Mouse (Mus musculus): Measurements from ENCODE around the gene Capn5.
A peak's percentile ranks its signal among the peaks of the same experiment; 100 is the strongest.

The Capn5 gene

DNA sequence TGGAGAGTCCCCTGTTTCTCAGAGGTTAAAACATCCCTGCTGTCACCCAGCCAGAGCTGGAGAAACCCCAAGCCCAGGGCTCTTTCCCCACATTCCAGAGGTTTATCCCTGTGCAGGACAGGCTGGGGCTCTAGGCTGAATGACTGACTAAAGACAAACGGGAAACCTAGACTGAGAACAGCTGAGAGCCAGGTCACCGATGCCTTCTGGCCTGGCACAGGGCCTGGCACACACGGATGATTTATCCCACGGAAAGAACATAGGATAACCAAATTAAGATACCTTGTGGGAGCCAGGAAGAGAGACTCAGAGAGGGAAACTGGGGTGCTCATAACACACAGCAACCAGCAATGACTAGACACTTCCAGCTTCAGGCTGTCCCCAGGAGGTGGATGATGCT is 68.3 kb downstream of the Capn5 start:
- DNase-seq (ENCODE audit: low spot score), result no peak

DNA sequence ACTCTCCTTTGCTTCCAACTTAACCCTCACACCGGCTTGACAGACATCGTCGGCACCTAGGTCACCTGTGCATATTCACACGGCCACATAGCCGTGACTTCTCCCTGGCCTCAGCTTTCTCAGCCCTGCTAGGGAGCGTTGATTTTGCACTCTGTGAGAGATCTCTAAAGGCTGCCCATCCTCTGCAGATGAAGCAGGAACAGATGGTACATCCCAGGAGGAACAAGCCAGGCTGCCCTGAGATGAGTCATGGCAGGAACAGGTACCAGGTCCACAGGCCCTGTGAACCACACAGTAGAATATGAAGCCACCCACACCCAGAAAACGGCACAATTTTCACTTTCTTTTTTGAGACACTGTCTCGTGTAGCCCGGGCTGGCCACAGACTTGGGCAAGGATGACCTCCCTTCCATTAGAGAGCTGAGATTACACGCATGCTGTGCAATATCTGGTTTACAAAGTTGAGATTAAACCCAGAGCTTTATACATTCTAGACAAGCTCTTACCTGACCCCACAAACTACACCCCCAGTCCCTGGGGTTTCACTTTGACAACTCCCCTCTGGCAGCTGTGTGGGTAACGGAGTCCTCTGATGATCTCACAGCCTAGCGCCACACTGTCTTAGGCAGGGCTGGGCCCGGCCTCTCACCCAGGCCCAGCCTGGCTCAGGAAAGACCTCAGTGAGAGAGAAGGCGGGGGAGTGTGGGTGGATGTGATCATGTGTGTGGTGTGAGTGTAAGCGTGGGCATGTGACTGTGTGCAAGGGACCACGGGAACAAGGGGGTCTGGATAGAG is 69.2 kb downstream of the Capn5 start:
- no peak for DNase-seq (ENCODE audit: low spot score)

DNA sequence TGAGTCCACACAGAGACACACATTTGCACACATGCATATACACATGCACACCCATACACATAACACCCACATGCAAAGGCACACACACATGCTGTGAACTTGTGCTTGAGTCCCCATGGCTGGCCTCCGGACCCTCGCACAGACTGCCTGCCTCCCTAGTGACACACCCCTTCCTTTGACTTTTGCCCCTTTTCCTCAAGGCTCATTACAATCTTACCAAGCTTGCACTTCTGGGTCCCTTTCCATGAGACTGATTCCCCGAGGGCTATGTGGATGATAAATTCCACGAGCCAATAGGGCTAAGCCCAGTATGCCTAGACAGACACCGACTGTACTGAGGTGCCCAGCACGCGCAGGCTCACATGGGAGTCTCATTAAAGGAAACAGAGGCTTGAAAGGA is 71.8 kb downstream of the Capn5 start:
- DNase-seq (ENCODE audit: low spot score), result no peak

DNA sequence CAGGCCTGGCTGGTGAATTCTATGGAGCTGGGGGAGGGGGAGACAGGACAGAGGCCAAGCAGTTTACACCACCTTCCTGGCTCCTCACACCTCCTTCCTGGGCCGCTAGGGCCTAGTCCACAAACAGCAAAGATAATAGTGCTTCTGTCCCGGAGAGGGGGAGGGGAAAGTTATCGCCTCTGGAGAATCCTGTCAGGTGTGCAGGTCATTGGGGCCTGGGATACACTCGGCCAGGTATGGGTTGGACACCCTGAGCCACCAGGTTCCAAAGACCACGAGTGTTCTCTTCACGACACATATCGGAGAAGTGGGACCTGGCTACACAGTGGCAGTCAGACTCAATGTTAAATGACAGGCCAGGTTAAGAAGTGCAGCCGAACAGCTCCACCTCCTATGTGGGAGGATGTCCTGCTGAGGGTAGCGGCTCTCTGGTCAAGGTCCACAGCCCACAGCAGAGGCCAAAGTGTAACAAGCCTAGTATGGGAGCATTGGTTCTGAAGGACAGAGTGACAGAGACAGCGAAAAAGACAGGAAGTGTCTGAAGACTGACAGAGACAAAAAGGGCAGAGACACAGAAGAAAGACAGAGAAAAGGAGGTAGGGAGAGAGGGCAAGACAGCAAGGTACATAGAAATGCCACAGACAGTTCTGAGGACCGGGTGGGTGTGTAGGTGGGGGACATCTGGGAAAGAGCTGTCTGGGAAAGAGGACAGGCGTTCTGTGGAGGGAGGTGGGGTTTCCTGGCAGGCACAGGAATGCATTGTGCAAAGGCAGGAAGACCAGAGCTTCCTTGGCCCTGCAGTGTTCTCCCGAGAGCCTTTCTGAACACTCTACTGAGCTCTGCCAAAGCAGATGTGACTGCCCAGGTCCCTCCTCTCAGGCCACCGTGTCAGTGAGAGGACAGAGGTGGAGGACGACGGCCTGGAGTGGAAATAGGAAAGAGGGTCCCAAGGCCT is 73.3 kb downstream of the Capn5 start:
- no peak for DNase-seq (ENCODE audit: low spot score)

- no peak for DNase-seq (ENCODE audit: low spot score)
Measured at GRCm38 (mm10) chr7:98103942-98104292, 74.2 kb downstream of the Capn5 start.

- peak; percentile 55 for DNase-seq (ENCODE audit: low spot score)
Measured at GRCm38 (mm10) chr7:98103002-98103941, 74.8 kb downstream of the Capn5 start.

GRCm38 (mm10) chr7:98102488-98102887 is 75.6 kb downstream of the Capn5 start:
- DNase-seq (ENCODE audit: low spot score), result no peak

DNA sequence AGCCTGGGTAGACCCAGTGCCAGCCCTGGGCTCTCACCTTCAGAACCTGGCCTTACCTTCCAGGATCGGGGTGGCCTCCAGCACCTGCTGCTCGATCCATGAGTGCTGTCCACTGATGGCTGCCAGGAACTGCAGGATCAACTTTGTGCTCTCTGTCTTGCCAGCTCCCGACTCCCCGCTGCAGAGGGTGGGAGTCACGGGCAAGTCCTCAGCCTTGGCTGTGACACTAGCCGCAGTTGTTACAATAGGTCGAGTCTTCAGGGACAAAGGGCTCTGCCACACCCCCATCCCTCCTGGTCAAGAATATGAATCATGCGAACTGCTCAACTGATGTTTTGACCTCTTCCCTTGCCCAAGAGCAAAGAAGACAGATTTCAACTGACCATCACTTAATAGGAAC is 80.5 kb downstream of the Capn5 start:
- no peak for DNase-seq (ENCODE audit: low spot score)

DNA sequence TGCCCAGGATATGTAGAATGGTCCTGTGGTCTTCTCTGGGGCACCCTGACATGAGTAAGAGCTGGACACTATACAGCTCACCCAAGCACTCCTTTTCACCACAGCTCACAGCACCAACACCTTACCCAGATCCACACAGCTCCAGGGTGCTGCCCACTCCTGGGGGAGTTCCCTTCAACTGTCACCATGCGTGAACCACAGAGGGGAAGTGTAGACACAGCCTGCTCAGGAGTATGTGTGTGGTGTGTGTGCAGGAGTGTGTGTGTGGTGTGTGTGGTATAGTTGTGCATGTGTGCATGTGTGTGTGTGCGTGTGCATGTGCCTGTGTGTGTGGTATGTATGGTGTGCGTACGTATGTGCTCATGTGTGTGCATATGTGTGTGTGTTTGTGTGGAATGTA is 82.2 kb downstream of the Capn5 start:
- DNase-seq (ENCODE audit: low spot score), result no peak

DNA sequence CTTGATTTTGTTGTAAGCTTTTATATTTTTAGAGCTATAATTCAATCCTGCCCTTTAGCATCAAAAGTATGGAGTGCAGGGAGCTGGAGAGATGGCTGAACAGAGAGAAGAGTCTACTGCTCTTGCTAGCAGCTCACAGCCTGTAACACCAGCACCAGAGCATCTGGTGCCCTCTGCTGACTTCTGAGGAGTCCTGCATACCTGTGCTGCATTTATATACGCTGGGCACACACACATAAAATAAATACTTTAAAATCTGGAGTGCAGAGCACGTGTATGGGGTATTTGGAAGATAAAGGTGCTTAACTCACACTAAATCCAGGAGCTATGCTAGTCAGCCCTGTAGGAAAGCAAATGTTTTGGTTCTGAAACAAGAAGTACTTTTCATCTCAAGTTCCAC is 91.7 kb downstream of the Capn5 start:
- peak; percentile 28 for DNase-seq (ENCODE audit: low spot score)

GRCm38 (mm10) chr7:98085314-98085713 is 92.8 kb downstream of the Capn5 start:
- no peak for DNase-seq (ENCODE audit: low spot score)

- DNase-seq (ENCODE audit: low spot score), result no peak
Measured at GRCm38 (mm10) chr7:98084541-98085293, 93.4 kb downstream of the Capn5 start.

DNA sequence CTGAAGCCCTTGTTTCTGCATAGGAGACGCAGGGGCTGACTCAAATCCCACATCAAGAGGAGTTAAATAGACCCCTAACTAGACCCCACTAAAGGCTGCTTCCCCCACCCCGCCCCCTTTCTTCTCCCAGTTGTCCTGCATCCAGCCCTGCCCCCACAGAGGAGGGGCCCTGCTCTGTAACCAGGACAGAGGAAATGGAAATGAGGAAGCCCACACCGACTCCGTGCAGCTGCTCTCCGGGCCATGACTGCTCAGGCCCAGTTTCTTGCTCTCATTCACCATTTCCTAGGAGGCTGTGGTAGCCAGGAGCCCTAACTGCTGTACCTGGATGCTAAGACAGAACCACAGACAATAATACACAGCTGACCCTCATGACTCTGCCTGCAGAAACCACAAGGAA is 95.7 kb downstream of the Capn5 start:
- no peak for DNase-seq (ENCODE audit: low spot score)

GRCm38 (mm10) chr7:98077453-98077852 is 100.6 kb downstream of the Capn5 start:
- no peak for DNase-seq (ENCODE audit: low spot score)

DNA sequence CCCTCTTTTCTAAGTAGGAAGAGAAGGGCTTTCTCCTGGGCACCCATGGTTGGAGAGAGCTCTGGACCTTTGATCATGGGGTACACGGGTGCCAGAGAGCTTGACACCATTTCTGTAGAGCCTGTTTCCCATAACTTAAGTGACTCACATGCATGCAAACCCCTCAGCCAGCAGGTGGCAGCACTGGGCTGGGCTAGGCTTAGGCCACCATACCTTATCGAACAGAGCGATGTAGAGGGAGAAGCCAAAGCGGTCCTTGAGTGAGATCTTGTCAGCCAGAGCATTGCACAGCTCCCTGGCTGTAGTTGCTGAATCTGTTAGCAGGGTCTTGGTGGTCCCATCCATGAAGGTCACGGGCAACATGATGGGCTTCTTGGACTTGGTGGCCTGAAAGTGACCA is 106.5 kb downstream of the Capn5 start:
- peak; percentile 68 for DNase-seq (ENCODE audit: low spot score)

All from adipocyte (in vitro differentiated cells).